Mouse (Mus musculus) embryonic facial prominence, embryonic 11.5 days (tissue): Measurements from ENCODE around the gene Fbxo48. TPM values are rescaled to one million over a fixed set of nuclear protein-coding genes. Genes with fewer than 3 reads are reported as not detected.

Source experiments
- ATAC-seq: fragments of 200-750 bp; cut with Nextera tagmentation; replicated peaks from 2 replicates; pipeline ENCODE4 v1.8.0; 2017; ENCODE audit warnings: low read depth; ENCODE audit not compliant: insufficient number of reproducible peaks, low FRiP score, low TSS enrichment
- DNase-seq: peaks from one replicate; pipeline ENCODE4 v3.0.0-alpha.2; 2015; ENCODE audit warnings: low spot score
- H3K27ac ChIP-seq: fragments of 300-500 bp; sonication (generic); replicated peaks from 2 replicates; pipeline ENCODE4 v1.5.1; 2014; ENCODE audit warnings: mild to moderate bottlenecking, low read depth, low read length, control low read depth
- H3K27me3 ChIP-seq: fragments of 300-500 bp; sonication (generic); 2 replicates; pipeline ENCODE4 v1.6.1; 2014; ENCODE audit warnings: mild to moderate bottlenecking, low read length, moderate library complexity, mixed read lengths; ENCODE audit not compliant: control insufficient read depth, insufficient read depth
- H3K36me3 ChIP-seq: fragments of 300-500 bp; sonication (generic); replicated peaks from 2 replicates; pipeline ENCODE4 v1.6.1; 2014; ENCODE audit warnings: low read depth, mild to moderate bottlenecking, low read length, moderate library complexity, mixed read lengths; ENCODE audit not compliant: control insufficient read depth, insufficient read depth
- H3K4me1 ChIP-seq: fragments of 300-500 bp; sonication (generic); 2 replicates; pipeline ENCODE4 v1.6.1; 2014; ENCODE audit warnings: low read length, mixed read lengths; ENCODE audit not compliant: control insufficient read depth, insufficient read depth
- H3K4me2 ChIP-seq: fragments of 300-500 bp; sonication (generic); 2 replicates; pipeline ENCODE4 v1.6.1; 2014; ENCODE audit warnings: low read depth, mild to moderate bottlenecking, control low read depth, low read length, moderate library complexity
- H3K4me3 ChIP-seq: fragments of 300-500 bp; sonication (generic); 2 replicates; pipeline ENCODE4 v1.5.1; 2014; ENCODE audit warnings: low read depth, low read length, control low read depth
- H3K9ac ChIP-seq: fragments of 300-500 bp; sonication (generic); replicated peaks from 2 replicates; pipeline ENCODE4 v1.6.1; 2014; ENCODE audit warnings: mild to moderate bottlenecking, control low read depth, low read length
- H3K9me3 ChIP-seq: fragments of 300-500 bp; sonication (generic); replicated peaks from 2 replicates; pipeline ENCODE4 v1.6.1; 2016; ENCODE audit warnings: mild to moderate bottlenecking, low read length, inconsistent platforms, mixed read lengths; ENCODE audit not compliant: control insufficient read depth
- WGBS: fragments of 180-500 bp; shearing (Covaris S2); extraction: QIAGEN DNeasy Blood & Tissue Kit; methylation state at CpG from one replicate; pipeline ENCODE4 v1.1.7; 2014; 5-methylcytosine and 5-hydroxymethylcytosine counted together
- polyA plus RNA-seq: library from polyadenylated mRNA; unstranded; fragments of >200 nt; fragmentation: Nextera tagmentation; extraction: Ambion mirVana; gene quantifications from 2 replicates; pipeline ENCODE4 v1.2.1, GENCODE M21; 2014

Gene Fbxo48
- polyA plus RNA-seq, 1 experiment from 2014 or later: 1.9 TPM

- 89% methylated on average over 3 of the region's 3 CpGs for WGBS
Measured at GRCm38 (mm10) chr11:16932159-16932558, 19.0 kb upstream of the Fbxo48 start.

GRCm38 (mm10) chr11:16935577-16936236, 15.5 kb upstream of the Fbxo48 start:
- Histone ChIP-seq H3K4me2 (no peak overlapping the region), H3K4me1 (no peaks in the 10 kb centered on the region), H3K36me3 (no peaks in the 10 kb centered on the region), H3K9me3 (no peaks in the 10 kb centered on the region), H3K27ac (no peak overlapping the region), H3K4me3 (no peak overlapping the region), H3K9ac (no peak overlapping the region), H3K27me3 (no peaks in the 10 kb centered on the region)
- DNase-seq (peak; percentile 3), ATAC-seq (no peak)
- 60% methylated on average over 6 of the region's 6 CpGs for WGBS

More at GRCm38 (mm10) chr11:16932159-16932558, 19.0 kb upstream of the Fbxo48 start:
- Histone ChIP-seq H3K9me3 (no peaks in the 10 kb centered on the region), H3K27me3 (no peaks in the 10 kb centered on the region), H3K4me1 (no peaks in the 10 kb centered on the region), H3K36me3 (no peaks in the 10 kb centered on the region), H3K4me2 (no peak overlapping the region), H3K27ac (no peak overlapping the region), H3K4me3 (no peak overlapping the region), H3K9ac (no peak overlapping the region)
- no peak for ATAC-seq
- DNase-seq: no peak

- DNase-seq (no peak), ATAC-seq (no peak)
- WGBS: 73% methylated on average over 4 of the region's 4 CpGs
Measured at GRCm38 (mm10) chr11:16941103-16941793, 9.9 kb upstream of the Fbxo48 start.

GRCm38 (mm10) chr11:16941973-16942452, 9.2 kb upstream of the Fbxo48 start:
- Histone ChIP-seq H3K9ac (no peak overlapping the region), H3K36me3 (no peaks in the 10 kb centered on the region), H3K9me3 (no peaks in the 10 kb centered on the region), H3K4me3 (no peak overlapping the region), H3K27ac (no peak overlapping the region), H3K4me1 (no peaks in the 10 kb centered on the region), H3K4me2 (no peak overlapping the region), H3K27me3 (no peaks in the 10 kb centered on the region)
- WGBS: 75% methylated on average over 4 of the region's 4 CpGs
- no peak for ATAC-seq
- DNase-seq: no peak

More at GRCm38 (mm10) chr11:16941103-16941793, 9.9 kb upstream of the Fbxo48 start:
- Histone ChIP-seq H3K27ac (no peak overlapping the region), H3K4me2 (no peak overlapping the region), H3K9me3 (no peaks in the 10 kb centered on the region), H3K4me3 (no peak overlapping the region), H3K27me3 (no peaks in the 10 kb centered on the region), H3K9ac (no peak overlapping the region), H3K4me1 (no peaks in the 10 kb centered on the region), H3K36me3 (no peaks in the 10 kb centered on the region)

- WGBS: 93% methylated on average over 4 of the region's 4 CpGs
- ATAC-seq (no peak), DNase-seq (no peak)
- no peaks in the 10 kb centered on the region for H3K9me3 ChIP-seq
- no peak overlapping the region for H3K4me3 ChIP-seq
- no peak overlapping the region for H3K27ac ChIP-seq
- H3K36me3 ChIP-seq: no peaks in the 10 kb centered on the region
- no peak overlapping the region for H3K4me2 ChIP-seq
- H3K27me3 ChIP-seq: no peaks in the 10 kb centered on the region
- H3K4me1 ChIP-seq: no peaks in the 10 kb centered on the region
- no peak overlapping the region for H3K9ac ChIP-seq
Measured at GRCm38 (mm10) chr11:16943016-16943415, 8.2 kb upstream of the Fbxo48 start.

GRCm38 (mm10) chr11:16948756-16949155, 2.4 kb upstream of the Fbxo48 start:
- WGBS: 15% methylated on average over 1 of the region's 1 CpGs
- Histone ChIP-seq H3K4me1 (no peaks in the 10 kb centered on the region), H3K27ac (no peak overlapping the region), H3K4me2 (no peak overlapping the region), H3K9ac (no peak overlapping the region), H3K27me3 (no peaks in the 10 kb centered on the region), H3K4me3 (no peak overlapping the region), H3K36me3 (no peaks in the 10 kb centered on the region), H3K9me3 (no peaks in the 10 kb centered on the region)
- DNase-seq (peak; percentile 47), ATAC-seq (no peak)

- ATAC-seq (no peak), DNase-seq (peak; percentile 8)
- Histone ChIP-seq H3K4me2 (peak overlapping the region; percentile 36), H3K27ac (no peak overlapping the region), H3K36me3 (no peaks in the 10 kb centered on the region), H3K9me3 (no peaks in the 10 kb centered on the region), H3K9ac (peak overlapping the region; percentile 58), H3K4me3 (peak overlapping the region; percentile 36), H3K27me3 (no peaks in the 10 kb centered on the region), H3K4me1 (no peaks in the 10 kb centered on the region)
- 49% methylated on average over 13 of the region's 13 CpGs for WGBS
Measured at GRCm38 (mm10) chr11:16950226-16950975, 774 bp upstream of the Fbxo48 start.

GRCm38 (mm10) chr11:16951761-16952010, 511 bp downstream of the Fbxo48 start:
- no peak for DNase-seq
- no peak for ATAC-seq
- H3K27ac ChIP-seq: no peak overlapping the region

More at GRCm38 (mm10) chr11:16951761-16952010, 511 bp downstream of the Fbxo48 start:
- Histone ChIP-seq H3K4me3 (peak overlapping the region; percentile 66), H3K27me3 (no peaks in the 10 kb centered on the region), H3K4me2 (peak overlapping the region; percentile 71), H3K9me3 (no peaks in the 10 kb centered on the region), H3K36me3 (no peaks in the 10 kb centered on the region), H3K9ac (peak overlapping the region; percentile 82), H3K4me1 (no peaks in the 10 kb centered on the region)
- WGBS: 6% methylated on average over 9 of the region's 9 CpGs
